Mouse (Mus musculus) C2C12 (cell line): ENCODE measurements around the gene Cobl.

ENCODE experiments used
- CTCF ChIP-seq: IDR thresholded peaks from one replicate; pipeline ENCODE4 v1.5.1; 2011; ENCODE audit not compliant: control insufficient read depth, insufficient read depth, insufficient read length
- MAX ChIP-seq: IDR thresholded peaks from one replicate; pipeline ENCODE4 v1.6.1; 2011; ENCODE audit warnings: mild to moderate bottlenecking, control low read depth
- MYOD1 ChIP-seq: IDR thresholded peaks from one replicate; pipeline ENCODE4 v1.6.1; 2011; ENCODE audit warnings: low read depth; ENCODE audit not compliant: control insufficient read depth, insufficient read length
- USF1 ChIP-seq: IDR thresholded peaks from one replicate; pipeline ENCODE4 v1.6.1; 2011; ENCODE audit warnings: low read depth, mild to moderate bottlenecking, control low read depth, moderate library complexity

- TF ChIP-seq MAX = no peak
- TF ChIP-seq CTCF = no peak
- TF ChIP-seq USF1 = no peak
- no peak for TF ChIP-seq MYOD1
Measured at GRCm38 (mm10) chr11:12232041-12232742, 232.6 kb downstream of the Cobl start.
